Mouse (Mus musculus) lung, adult 10 weeks (tissue): Measurements from ENCODE around the gene Vwc2l. TPM values are rescaled to one million over a fixed set of nuclear protein-coding genes. Genes with fewer than 3 reads are reported as not detected.

ENCODE experiments used
- polyA plus RNA-seq: library from polyadenylated mRNA; stranded (reverse); fragments of 350-450 nt; fragmentation: Illumina TruSeq; extraction: RNeasy Lipid Tissue Mini Kit (QIAGEN cat#74804); gene quantifications from one replicate; pipeline ENCODE4 v1.2.3, GENCODE M21; 2014; ENCODE audit warnings: low read depth, low replicate concordance; ENCODE audit not compliant: insufficient read depth

Vwc2l gene
- not detected for polyA plus RNA-seq

DNA sequence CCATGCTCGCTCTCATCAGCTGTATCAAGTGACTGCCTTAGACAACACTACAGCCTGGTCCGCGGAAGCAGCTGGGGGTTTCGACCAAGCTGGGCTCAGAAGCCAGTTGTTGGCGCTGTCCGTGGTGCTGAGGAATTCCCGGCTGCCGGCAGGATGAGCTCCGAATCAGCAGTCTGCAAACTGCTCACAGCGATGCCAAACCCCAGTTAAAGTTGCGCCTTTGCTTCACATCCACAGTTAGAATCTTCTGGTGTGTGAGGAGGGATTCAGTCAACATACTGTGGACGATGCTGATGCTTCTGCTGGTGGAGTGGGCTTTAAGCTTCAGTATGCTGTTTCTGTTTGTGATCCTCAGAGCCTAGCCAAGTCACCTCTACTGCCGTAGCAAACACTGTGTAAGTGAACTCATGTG is at the start of gene Vwc2l:
Vwc2l (plus strand) TSS at position 61 of the 412 bp plus-strand sequence.

